Mouse (Mus musculus): ENCODE data around the gene Hccs. TPM values are rescaled to one million over a fixed set of nuclear protein-coding genes. Genes with fewer than 3 reads are reported as not detected.

Hccs gene
- polyA plus RNA-seq, 1 experiment from 2014 or later = 48.0 TPM

DNA sequence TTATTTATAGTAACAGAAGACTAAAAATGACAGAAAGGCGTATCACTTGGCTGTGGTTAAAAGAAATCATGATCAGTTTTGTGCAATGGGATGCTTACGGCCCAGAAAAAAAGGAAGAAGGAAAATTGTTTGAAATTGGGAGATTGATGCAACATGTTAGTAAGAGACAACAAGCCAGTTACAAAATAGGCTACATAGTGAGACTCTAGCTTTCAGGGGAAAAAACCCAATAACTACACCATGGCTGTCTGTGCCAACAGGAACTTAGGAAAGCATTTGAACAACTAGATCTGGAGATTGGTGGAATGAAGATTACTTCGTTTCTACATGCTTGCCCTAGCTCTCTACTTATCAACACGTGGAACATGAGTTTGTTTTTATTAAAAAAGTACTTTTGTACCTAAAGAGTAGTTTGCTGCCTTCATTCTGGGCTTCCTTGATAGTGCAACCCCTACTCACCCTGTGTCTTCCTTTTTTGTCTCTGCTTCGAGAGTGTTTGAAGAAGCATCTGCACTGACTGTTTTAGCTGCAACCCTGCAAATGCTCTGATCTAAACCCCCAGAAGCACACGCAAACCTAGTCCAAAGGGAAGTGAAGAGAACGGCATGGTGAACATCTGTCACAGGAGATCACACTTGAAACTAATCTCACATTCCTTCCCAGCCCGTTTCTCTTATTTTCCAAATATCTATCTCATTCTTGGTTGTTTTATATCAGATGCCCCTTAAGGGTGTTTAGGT is 56.6 kb downstream of the Hccs start:
- Histone ChIP-seq H3K36me3 (no peaks in the 10 kb centered on the region), H3K4me3 (no peak overlapping the region), H3K9me3 (no peaks in the 10 kb centered on the region), H3K27ac (no peak overlapping the region), H3K27me3 (ENCODE audit: insufficient read depth, poor library complexity, severe bottlenecking) (no peaks in the 10 kb centered on the region), H3K4me1 (no peaks in the 10 kb centered on the region)
- 64% methylated on average over 8 of the region's 8 CpGs for WGBS
- no peak for DNase-seq (ENCODE audit: low spot score)

DNA sequence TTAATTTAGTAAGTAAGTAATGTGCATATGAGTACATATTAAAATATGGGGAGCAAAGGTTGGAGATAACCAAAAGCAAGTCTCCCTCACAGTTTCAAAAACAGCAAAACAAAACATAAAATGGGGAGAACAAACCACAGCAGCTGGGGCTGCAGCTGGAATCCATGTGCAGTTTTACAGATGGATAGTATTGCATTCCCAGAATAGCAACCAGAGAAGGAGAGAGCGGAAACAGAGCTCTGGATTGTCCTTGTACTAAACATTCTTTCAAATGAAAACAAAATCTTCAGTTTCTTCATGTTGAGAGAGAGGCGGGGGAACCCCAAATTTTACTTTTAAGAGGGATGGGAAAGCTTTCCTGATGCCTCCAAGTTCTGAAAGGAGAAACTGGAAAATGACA is 58.0 kb downstream of the Hccs start:
- H3K9me3 ChIP-seq = no peaks in the 10 kb centered on the region
- WGBS = 59% methylated on average over 2 of the region's 2 CpGs
- no peak for DNase-seq (ENCODE audit: low spot score)
- no peak overlapping the region for H3K4me3 ChIP-seq
- H3K4me1 ChIP-seq = no peaks in the 10 kb centered on the region
- H3K27ac ChIP-seq = no peak overlapping the region
- no peaks in the 10 kb centered on the region for H3K27me3 ChIP-seq (ENCODE audit: insufficient read depth, poor library complexity, severe bottlenecking)
- no peaks in the 10 kb centered on the region for H3K36me3 ChIP-seq

DNA sequence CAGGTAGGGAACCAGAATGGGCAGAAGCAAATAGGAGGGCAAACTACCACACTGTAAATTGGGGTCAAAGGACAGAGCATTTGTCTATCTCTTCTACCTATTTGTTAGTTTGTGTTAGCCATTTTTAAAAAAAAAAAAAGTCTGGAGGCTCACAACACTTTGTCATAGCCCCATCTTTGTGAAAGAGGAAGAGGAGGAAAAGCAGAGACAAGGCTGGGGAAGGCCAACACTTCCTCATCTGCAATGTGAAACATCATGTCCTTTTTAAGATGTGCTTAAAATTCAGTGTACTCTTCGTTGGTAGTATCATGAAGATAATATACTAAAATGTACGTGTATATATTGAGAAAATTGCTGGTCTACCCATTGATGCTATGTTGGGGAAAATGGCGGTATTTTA is 59.1 kb downstream of the Hccs start:
- Histone ChIP-seq H3K4me1 (no peaks in the 10 kb centered on the region), H3K27ac (no peak overlapping the region), H3K36me3 (no peaks in the 10 kb centered on the region), H3K4me3 (no peak overlapping the region), H3K27me3 (ENCODE audit: insufficient read depth, poor library complexity, severe bottlenecking) (no peaks in the 10 kb centered on the region), H3K9me3 (no peaks in the 10 kb centered on the region)
- DNase-seq (ENCODE audit: low spot score) = no peak
- 78% methylated on average over 3 of the region's 3 CpGs for WGBS

DNA sequence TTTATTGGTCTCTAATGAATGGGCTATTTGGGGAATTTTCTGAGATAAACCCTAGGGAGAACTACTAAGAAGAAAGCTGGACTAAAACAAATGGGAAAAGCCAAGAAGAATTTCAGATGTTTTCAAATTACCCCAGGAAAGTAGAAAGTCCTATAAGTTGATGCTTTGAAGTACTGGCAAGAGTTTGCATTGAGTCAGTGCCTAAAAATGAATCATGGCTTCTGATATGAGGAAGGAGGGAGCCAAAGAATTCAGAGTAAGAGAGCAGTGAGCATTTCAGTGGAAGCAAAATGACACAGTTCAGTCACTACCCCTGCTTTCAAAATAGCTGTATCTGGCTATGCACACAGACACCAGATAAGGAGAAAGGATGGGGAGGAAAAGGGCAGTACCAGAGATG is 63.4 kb downstream of the Hccs start:
- Histone ChIP-seq H3K4me3 (no peak overlapping the region), H3K27me3 (ENCODE audit: insufficient read depth, poor library complexity, severe bottlenecking) (no peaks in the 10 kb centered on the region), H3K36me3 (no peaks in the 10 kb centered on the region), H3K9me3 (no peaks in the 10 kb centered on the region), H3K4me1 (no peaks in the 10 kb centered on the region), H3K27ac (no peak overlapping the region)
- DNase-seq (ENCODE audit: low spot score) = no peak

DNA sequence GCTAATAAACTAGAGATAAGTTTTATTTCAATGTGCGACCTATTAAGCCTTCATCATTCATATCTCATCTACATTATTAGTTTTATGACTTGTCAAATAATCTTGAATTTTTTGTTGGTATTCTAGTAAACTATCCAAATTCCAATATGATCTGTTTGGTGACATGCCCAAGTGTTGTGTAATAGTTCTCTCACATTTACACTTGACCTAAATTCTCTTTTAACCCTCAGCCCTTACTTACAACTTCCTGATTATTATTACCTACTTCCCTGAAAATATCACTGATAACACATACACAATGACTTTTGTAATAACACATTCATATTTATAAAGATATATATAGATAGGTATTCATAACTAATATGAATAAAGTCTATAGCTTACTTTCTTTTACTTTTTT is 64.3 kb downstream of the Hccs start:
- no peaks in the 10 kb centered on the region for H3K9me3 ChIP-seq
- WGBS = 69% methylated on average over 1 of the region's 1 CpGs
- H3K27me3 ChIP-seq (ENCODE audit: insufficient read depth, poor library complexity, severe bottlenecking) = no peaks in the 10 kb centered on the region

DNA sequence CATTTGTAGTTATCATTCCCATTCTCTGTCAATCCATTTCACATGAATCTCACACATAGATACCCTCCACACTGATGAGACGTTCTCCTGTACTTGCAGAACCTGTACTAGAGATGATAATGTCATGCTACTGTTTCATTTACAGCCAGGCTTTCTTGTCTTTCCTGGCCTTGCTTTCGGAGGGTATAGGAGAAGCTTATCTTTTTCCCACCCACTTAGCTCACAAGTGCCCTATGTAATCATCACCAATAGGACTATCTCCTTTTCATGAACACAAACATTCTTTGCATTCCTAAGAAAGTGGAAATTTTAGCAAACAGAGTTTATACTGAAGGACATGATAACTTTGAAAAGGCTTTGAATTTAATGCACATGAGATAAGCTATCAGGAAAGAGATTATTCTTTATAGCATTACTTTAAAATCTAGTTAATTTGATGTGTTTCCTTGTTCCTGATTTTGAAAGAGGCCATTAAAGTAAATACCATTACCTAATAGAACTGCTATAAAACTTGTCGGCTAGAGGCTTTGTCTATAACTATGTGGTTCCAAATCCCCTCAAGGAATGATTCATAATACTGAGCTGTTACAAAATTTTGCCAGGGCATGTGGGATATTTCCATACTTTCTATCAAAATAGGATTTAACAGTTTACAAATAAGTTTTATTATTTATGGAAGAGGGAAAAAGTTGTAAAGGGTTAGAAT is 97.7 kb downstream of the Hccs start:
- Histone ChIP-seq H3K4me3 (no peak overlapping the region), H3K36me3 (no peaks in the 10 kb centered on the region), H3K4me1 (no peaks in the 10 kb centered on the region), H3K27ac (no peak overlapping the region), H3K9me3 (no peaks in the 10 kb centered on the region), H3K27me3 (ENCODE audit: insufficient read depth, poor library complexity, severe bottlenecking) (peaks cover 3% of the 10 kb centered on the region; the same call in 1 of the 2 replicates)
- DNase-seq (ENCODE audit: low spot score) = no peak
- WGBS = 38% methylated on average over 3 of the region's 3 CpGs

More for the DNA sequence above, 64.3 kb downstream of the Hccs start:
- Histone ChIP-seq H3K4me1 (no peaks in the 10 kb centered on the region), H3K4me3 (no peak overlapping the region), H3K27ac (no peak overlapping the region), H3K36me3 (no peaks in the 10 kb centered on the region)
- no peak for DNase-seq (ENCODE audit: low spot score)

DNA sequence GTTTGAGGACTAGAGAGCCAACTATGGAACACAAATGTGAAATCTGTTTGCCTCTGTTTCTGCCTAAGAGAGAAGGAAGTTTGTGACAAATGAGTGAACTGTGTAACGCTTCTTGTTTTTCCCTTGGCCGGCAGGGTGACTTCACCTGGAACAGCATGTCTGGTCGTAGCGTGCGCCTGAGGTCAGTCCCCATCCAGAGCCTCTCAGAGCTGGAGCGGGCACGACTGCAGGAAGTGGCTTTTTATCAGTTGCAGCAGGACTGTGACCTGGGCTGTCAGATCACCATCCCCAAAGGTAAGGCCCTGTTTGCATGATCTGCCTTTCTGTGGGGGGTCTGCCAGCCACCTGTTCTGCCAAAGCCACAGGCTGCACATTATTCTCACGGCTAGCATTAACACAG is 100.1 kb downstream of the Hccs start:
- Histone ChIP-seq H3K9me3 (no peaks in the 10 kb centered on the region), H3K27me3 (ENCODE audit: insufficient read depth, poor library complexity, severe bottlenecking) (peaks cover 3% of the 10 kb centered on the region; the same call in 1 of the 2 replicates), H3K27ac (no peak overlapping the region), H3K36me3 (no peaks in the 10 kb centered on the region), H3K4me3 (no peak overlapping the region), H3K4me1 (no peaks in the 10 kb centered on the region)
- DNase-seq (ENCODE audit: low spot score) = no peak
- 51% methylated on average over 8 of the region's 8 CpGs for WGBS

DNA sequence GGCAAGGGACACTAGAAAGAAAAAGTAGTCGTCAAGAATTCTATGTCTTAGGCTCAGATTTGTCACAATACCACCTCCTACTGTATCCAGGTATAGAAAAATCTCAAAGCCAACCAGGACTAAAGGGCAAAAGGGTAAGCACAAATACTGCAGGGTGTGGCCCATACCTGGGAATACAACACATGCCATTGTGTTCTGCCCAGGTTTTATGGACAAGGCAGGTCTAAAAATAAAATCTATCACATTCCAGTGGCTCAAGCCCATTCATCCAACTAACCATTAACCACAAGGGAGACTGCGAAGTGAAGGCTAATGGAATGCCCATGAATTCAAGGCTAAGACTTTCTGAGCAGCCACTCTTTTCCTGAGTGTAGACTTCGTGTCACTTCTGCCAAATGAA is 110.2 kb downstream of the Hccs start:
- Histone ChIP-seq H3K9me3 (no peaks in the 10 kb centered on the region), H3K27ac (no peak overlapping the region), H3K4me1 (no peaks in the 10 kb centered on the region), H3K36me3 (no peaks in the 10 kb centered on the region), H3K27me3 (ENCODE audit: insufficient read depth, poor library complexity, severe bottlenecking) (no peaks in the 10 kb centered on the region), H3K4me3 (no peak overlapping the region)
- no peak for DNase-seq (ENCODE audit: low spot score)
- 74% methylated on average over 3 of the region's 3 CpGs for WGBS

Other genes starting within 250 kb of the Hccs start
- 0.19 and 0.31 TPM in 2 replicates for gene Amelx, start 133.2 kb downstream of the Hccs start, polyA plus RNA-seq (2016; fragmentation: Nextera tagmentation; extraction: Ambion mirVana)

All from heart, embryonic 10.5 days (tissue).